Mouse (Mus musculus) midbrain, embryonic 10.5 days (tissue): Measurements from ENCODE around the gene Cd99l2. TPM values are rescaled to one million over a fixed set of nuclear protein-coding genes. Genes with fewer than 3 reads are reported as not detected.

Experiments
- DNase-seq: peaks from one replicate; pipeline ENCODE4 v3.0.0-alpha.2; 2017; ENCODE audit warnings: low spot score
- H3K27ac ChIP-seq: fragments of 300-500 bp; sonication (generic); replicated peaks from 2 replicates; pipeline ENCODE4 v1.5.1; 2016; ENCODE audit warnings: mild to moderate bottlenecking
- H3K27me3 ChIP-seq: fragments of 300-500 bp; sonication (generic); 2 replicates; pipeline ENCODE4 v1.6.1; 2016; ENCODE audit warnings: low read depth, mild to moderate bottlenecking; ENCODE audit not compliant: poor library complexity, severe bottlenecking
- H3K36me3 ChIP-seq: fragments of 300-500 bp; sonication (generic); 2 replicates; pipeline ENCODE4 v1.6.1; 2016; ENCODE audit warnings: mild to moderate bottlenecking, moderate library complexity
- H3K4me1 ChIP-seq: fragments of 300-500 bp; sonication (generic); 2 replicates; pipeline ENCODE4 v1.6.1; 2016
- H3K4me3 ChIP-seq: fragments of 300-500 bp; sonication (generic); 2 replicates; pipeline ENCODE4 v1.5.1; 2016; ENCODE audit warnings: mild to moderate bottlenecking, moderate library complexity
- H3K9me3 ChIP-seq: fragments of 300-500 bp; sonication (generic); replicated peaks from 2 replicates; pipeline ENCODE4 v1.6.1; 2016; ENCODE audit warnings: mild to moderate bottlenecking
- WGBS: fragments of 180-500 bp; shearing (Covaris S2); methylation state at CpG from one replicate; pipeline ENCODE4 v1.1.7; 2016; 5-methylcytosine and 5-hydroxymethylcytosine counted together
- microRNA-seq: library from miRNA; unstranded; fragments of <30 nt; microRNA quantifications from one replicate; pipeline ENCODE4, GENCODE M21; 2017
- polyA plus RNA-seq: library from polyadenylated mRNA; unstranded; fragments of >200 nt; fragmentation: Nextera tagmentation; extraction: Ambion mirVana; gene quantifications from 2 replicates; pipeline ENCODE4 v1.2.1, GENCODE M21; 2016

Cd99l2 gene
- polyA plus RNA-seq, 1 experiment from 2014 or later, result 22.0 TPM

DNA sequence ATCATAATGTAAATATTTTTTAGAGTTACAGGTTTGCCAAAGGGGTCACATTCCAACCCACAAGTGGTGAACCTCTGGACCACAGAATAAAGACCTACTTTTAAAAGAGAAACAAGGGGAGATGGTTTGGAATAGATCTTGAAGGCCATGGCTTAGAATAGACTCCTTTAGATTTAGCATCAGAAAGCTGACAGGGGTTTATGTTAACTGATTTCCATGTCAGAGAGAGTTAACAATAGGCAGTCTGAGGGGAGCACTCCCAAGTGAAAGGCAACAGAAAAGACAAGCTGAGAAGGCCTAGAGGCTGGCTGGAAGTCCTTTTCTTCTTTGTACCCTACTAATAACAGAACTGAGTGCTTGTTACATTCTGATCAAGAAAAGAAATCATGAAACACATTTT lies 86.4 kb downstream of the Cd99l2 start:
- no peak for DNase-seq
- H3K9me3 ChIP-seq, result no peaks in the 10 kb centered on the region
- no peak overlapping the region for H3K27ac ChIP-seq
- peaks cover 4% of the 10 kb centered on the region; the same call in 1 of the 2 replicates for H3K27me3 ChIP-seq
- H3K36me3 ChIP-seq, result no peaks in the 10 kb centered on the region
- peaks cover 6% of the 10 kb centered on the region for H3K4me1 ChIP-seq
- no peak overlapping the region for H3K4me3 ChIP-seq

DNA sequence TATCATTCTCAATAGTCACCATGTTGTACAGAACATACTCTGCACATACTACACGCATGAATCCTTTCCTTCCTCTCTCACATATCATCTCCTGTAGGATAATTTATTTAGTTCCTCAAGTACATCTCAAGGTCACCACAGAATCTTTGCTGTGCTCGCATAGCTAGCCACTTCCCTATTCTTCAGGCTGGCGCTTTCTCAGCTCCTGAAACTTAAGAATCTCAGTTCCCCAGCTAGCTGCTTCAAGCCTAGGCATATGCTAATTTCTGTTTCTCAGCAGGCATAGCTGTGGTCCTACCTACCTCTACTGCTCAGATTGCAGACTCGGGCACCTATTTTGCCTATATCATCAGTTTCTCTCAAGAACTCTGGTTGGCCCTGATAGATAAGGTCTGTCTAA lies 96.3 kb downstream of the Cd99l2 start:
- Histone ChIP-seq H3K27ac (no peak overlapping the region), H3K27me3 (0 out of 2 replicates have a peak, but pooled peaks cover 3% of the 10 kb centered on the region), H3K9me3 (no peaks in the 10 kb centered on the region), H3K36me3 (no peaks in the 10 kb centered on the region), H3K4me1 (no peaks in the 10 kb centered on the region), H3K4me3 (no peak overlapping the region)
- 77% methylated on average over 4 of the region's 4 CpGs for WGBS
- DNase-seq, result no peak

DNA sequence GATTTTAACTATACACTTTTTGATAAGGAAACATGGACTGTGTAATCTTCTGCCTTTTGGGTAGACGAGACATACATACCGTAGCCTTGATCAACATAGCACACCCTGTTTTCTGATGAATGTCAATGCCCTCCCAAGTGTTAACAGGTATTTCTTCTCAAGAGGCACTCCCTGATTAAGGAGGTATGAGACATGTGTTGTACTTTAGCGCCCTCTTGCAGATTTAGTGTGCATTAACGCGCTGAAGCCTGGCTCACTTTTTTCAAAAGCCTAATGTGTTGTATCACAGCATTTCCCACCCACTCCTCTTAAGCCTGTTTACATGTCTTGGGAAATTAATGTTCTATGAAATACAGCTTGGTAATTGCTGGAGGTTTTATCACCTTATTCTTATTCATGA lies 111.1 kb downstream of the Cd99l2 start:
- Histone ChIP-seq H3K36me3 (no peaks in the 10 kb centered on the region), H3K27ac (no peak overlapping the region), H3K9me3 (no peaks in the 10 kb centered on the region), H3K4me1 (no peaks in the 10 kb centered on the region), H3K27me3 (no peaks in the 10 kb centered on the region), H3K4me3 (no peak overlapping the region)
- WGBS, result 42% methylated on average over 5 of the region's 5 CpGs
- no peak for DNase-seq

DNA sequence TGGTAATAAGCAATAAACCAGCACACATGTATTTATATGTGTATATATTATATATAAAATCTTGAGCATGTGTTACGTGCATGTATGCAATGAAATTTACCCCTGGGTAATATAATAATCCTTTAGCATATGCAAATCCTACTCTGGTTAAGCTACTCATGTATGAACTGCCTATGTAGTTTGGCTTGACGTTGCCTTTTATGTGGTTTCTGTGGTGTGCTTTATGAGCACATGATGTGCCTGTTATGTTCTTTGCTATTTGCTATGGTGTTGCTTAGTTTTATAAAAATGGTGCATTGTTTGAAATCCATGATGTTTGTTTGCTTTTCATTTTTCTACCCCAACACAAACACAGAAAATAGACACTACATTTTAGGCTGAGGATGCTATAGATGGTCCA lies 114.2 kb downstream of the Cd99l2 start:
- H3K9me3 ChIP-seq, result no peaks in the 10 kb centered on the region
- H3K36me3 ChIP-seq, result no peaks in the 10 kb centered on the region
- 81% methylated on average over 2 of the region's 2 CpGs for WGBS
- H3K4me1 ChIP-seq, result no peaks in the 10 kb centered on the region
- H3K4me3 ChIP-seq, result no peak overlapping the region
- H3K27me3 ChIP-seq, result no peaks in the 10 kb centered on the region; the same call in 1 of the 2 replicates
- DNase-seq, result no peak
- no peak overlapping the region for H3K27ac ChIP-seq

DNA sequence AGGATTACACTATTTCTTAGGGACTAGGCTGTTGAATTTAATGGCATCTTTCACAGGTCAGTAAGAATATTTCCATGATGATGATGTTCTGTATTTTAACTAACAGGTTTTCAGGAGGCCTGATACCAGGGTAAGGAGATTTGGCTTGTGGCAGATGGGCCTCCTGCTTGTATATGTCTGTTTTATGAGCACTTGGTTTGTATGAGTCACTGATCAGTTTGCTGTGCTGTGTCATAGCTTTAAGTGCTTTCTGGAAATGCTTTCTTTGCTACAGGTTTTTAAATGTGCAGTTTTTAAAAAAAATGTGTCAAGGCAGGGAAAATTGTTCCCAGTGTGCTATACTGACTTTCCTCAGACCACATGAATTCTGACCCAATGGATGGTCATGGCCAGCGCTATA lies 115.9 kb downstream of the Cd99l2 start:
- Histone ChIP-seq H3K36me3 (no peaks in the 10 kb centered on the region), H3K27ac (no peak overlapping the region), H3K27me3 (no peaks in the 10 kb centered on the region; the same call in 1 of the 2 replicates), H3K4me3 (no peak overlapping the region), H3K9me3 (no peaks in the 10 kb centered on the region), H3K4me1 (no peaks in the 10 kb centered on the region)
- no peak for DNase-seq
- 88% methylated on average over 1 of the region's 1 CpGs for WGBS

Small RNAs within 50 kb of the gene (microRNA-seq; reads per million reads assigned to microRNA genes)
- gene Gm23945, result not detected

Other genes with a start within 250 kb of the Cd99l2 start
- 5.9 and 7.5 TPM in 2 replicates for gene Mtmr1, start 128.1 kb downstream of the Cd99l2 start, polyA plus RNA-seq
- gene Hmgb3, start 63.1 kb upstream of the Cd99l2 start, polyA plus RNA-seq, result 719 and 770 TPM in 2 replicates
- gene Gpr50, start 170.8 kb upstream of the Cd99l2 start, polyA plus RNA-seq, result 2.9 and 4.0 TPM in 2 replicates